Mouse (Mus musculus) right cerebral cortex, postnatal 36 days (tissue): ENCODE measurements at regions not wholly inside any gene's neighbourhood (a gene's known extent, or its start where the extent isn't known, plus 50 kb on each side); places are given as distances from the start of the nearest gene placed in this dataset.
A peak's percentile ranks its signal among the peaks of the same experiment; 100 is the strongest.

Experiments
- DNase-seq, 2 experiments: peaks; one replicate each; pipeline ENCODE4 v3.0.0; 2022; ENCODE audit warnings: low spot score in 2 of 2, mixed read lengths in 1 of 2

GRCm38 (mm10) chr2:45246061-45246945 lies 129.1 kb upstream of the Zeb2 start:
- DNase-seq, result peak; percentile 14 to 56

- DNase-seq, result no peak
These were observed 128.3 kb upstream of the Zeb2 start for GRCm38 (mm10) chr2:45245506-45245905.

DNA sequence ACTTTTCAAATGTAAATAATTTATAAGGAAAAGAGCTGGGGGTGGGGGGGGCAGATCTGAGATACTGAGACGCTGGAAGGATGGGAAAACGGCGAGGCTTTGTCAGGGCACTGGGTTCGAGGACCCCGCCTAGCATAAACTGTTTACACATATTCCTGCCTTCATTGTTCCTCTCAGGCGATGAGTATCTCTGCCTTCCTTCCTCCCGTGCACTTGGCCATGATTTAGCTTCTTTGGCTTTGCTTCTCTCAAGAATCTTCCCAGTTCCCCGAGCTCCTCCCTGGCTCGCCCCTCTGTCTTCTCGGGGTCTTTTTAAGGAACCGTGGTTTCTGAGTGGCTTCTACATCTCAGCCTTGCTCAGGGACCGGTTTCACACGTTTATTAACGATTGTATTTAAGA lies 127.3 kb upstream of the Zeb2 start:
- DNase-seq, result no peak

DNA sequence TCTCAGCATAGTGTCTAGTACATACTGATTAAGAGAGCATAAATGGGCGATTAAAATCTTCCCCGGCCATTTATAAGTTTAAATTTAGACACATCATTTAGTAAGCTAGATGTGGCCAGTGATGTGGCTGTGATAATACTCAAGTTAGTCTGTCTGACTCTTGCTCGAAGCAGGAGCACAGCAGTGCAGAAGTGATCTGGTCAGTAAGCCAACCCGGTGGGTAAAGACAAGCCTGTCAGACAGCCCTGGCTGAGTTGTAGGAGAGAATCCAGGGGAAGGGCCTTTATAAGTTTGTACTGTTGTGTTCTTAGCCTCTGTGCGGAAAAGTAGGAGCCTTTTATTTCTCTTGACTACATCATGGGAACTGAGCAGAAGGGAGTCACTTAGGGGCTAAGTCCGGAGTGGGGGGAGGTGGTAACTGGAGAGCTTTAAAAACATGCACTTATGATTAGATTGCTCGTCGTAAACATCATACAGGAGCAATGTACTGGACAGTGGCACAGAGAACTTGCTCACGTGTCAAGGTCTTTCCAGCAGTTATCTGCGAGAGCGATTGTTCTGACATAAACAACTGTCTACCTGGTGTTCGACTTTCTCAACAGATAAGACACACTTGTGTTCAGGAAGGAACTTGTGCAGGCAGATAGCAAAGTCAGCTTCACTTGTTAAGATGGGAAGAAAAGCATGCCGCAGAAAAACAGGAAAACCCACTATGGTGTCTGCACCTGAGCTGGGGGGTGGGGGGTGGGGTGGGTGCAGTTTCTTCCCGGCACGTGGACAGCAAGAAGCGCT lies 122.5 kb upstream of the Zeb2 start:
- DNase-seq, result no peak

- DNase-seq, result no peak
These were observed 121.8 kb upstream of the Zeb2 start for GRCm38 (mm10) chr2:45239001-45239400.

DNA sequence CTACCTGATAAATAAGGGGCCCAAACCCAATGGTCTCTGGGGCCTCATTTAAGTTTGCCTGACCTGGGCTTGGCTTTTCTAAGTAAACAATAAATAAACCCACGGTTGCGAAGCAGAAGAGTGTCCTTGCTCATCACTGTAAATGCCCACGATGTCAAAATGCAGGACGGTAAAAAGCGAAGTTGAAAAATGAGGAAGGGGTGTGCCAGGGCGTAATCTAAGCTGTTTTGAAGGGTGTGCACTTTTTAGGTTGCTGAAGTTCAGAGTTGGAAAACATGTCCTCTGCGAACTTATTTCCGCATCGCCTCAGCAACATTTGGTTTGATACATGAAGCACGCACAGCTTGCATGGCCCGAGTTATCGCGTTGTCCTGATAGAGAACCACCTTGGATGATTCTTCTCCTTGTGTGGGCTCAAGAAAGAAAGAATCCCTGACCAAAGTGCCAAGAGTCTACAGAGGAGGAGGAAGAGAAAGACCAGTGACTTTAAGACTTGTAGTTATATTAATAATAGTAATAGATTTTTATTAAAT lies 119.0 kb upstream of the Zeb2 start:
- no peak for DNase-seq

DNA sequence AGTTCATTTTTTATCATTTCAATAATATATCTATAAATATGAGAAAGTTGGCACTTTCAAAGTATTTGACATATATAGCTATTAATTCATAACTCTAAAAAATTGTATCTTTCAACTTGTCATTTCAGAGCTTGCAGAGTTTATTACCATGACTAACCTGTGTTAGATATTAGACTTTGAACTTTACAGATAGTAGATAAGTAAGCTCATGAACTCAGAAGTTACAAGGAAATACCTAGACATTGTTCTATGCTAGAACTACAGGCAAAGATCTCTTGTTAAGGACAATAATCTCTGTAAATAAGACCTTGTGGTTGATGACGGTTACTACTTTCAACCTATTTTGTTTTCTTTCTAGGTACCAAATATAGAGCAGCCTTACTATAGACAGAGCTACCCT lies 117.0 kb upstream of the Zeb2 start:
- no peak for DNase-seq

- DNase-seq, result no peak
These were observed 113.4 kb upstream of the Zeb2 start for GRCm38 (mm10) chr2:45230351-45231209.

DNA sequence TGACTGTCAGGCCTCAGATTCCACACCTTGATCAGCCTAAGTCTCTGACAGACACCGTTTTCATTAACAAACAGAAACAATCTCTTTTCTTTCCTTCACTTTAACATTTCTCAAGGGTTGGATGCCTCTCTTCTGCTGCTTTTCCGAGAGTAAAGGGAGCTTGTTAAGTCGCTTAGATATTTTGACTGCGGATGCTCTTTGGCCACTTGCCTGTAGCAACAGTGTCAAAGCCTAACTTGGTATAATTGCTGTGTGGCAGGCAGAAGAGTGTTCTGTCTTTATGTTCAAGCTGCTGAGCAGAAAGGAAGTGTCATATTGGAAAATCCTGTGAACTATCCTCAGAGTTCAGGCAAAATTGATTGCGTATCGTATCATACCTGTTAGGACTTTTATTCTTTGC lies 112.3 kb upstream of the Zeb2 start:
- DNase-seq, result no peak

GRCm38 (mm10) chr2:45227276-45227944 lies 110.2 kb upstream of the Zeb2 start:
- DNase-seq, result no peak

- no peak for DNase-seq
These were observed 108.8 kb upstream of the Zeb2 start for GRCm38 (mm10) chr2:45226045-45226370.

DNA sequence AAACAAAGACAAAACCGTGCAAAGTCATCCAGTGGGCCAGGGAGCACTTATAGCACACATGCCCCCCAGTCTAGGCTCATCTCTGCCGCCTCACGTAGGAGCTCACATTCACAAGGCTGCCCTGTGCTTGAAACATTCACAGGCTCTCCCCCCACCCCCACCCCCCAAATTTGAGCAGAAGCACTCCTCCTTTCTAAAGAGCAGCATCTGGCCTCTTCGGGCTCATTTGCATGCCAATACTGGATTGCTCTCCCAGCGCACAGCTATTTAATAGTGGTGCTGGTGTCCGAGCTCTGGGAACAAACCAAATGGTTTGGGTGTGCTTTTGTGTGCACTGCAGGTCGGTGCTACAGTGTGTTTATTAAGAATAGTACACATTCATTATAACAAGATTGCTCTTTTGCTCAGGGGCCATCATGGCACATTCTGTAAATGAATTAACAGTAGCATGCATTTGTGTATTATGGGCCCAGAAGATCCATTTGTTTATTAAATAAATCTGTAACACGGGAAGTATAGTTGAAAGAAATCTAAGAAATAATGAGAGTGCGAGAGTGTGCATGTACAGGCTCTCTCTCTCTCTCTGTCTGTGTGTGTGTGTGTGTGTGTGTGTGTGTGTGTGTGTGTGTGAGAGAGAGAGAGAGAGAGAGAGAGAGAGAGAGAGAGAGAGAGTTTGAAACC lies 108.3 kb upstream of the Zeb2 start:
- no peak for DNase-seq

- DNase-seq, result no peak
These were observed 105.0 kb upstream of the Zeb2 start for GRCm38 (mm10) chr2:45222213-45222612.

DNA sequence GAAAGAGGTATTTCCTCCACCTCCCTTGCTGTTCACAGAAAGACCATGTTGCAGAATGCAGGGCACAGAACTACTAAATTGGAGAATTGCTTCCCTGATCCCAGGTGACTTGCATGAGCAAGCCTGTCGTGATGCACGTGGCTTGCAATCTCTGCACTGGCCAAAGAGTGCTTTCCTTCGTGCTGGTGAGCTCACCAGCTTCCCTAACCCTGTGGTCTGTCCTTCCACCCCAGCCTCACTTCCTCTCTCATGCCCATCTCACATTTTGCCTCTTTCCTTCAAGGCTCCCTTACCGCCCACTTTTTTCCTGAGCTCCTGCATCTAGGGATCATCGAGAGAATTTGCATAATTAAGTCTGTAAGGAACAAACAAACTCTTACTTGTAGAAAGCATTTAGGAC lies 102.7 kb upstream of the Zeb2 start:
- DNase-seq, result no peak

GRCm38 (mm10) chr2:45212833-45213232 lies 95.6 kb upstream of the Zeb2 start:
- no peak for DNase-seq

DNA sequence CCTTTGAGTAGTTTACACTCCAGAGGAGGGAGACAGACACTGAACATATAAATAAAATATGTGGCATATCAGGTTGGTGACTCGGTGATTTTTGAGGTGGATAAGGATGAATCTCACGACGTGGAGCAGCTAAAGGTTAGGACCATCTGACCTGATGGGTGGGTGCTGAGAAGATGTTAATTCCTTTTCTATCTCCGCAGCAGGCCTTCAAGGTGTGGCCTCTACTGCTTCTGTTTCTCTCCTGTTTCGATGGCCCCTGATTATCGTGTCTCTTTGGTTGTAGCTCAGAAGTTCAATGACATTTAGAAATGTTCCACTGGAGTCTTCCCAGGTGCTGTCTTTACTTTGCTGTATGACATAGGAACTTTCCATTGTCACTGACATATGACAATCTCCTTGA lies 91.3 kb upstream of the Zeb2 start:
- no peak for DNase-seq

- DNase-seq, result no peak
These were observed 88.6 kb upstream of the Zeb2 start for GRCm38 (mm10) chr2:45205756-45206155.

DNA sequence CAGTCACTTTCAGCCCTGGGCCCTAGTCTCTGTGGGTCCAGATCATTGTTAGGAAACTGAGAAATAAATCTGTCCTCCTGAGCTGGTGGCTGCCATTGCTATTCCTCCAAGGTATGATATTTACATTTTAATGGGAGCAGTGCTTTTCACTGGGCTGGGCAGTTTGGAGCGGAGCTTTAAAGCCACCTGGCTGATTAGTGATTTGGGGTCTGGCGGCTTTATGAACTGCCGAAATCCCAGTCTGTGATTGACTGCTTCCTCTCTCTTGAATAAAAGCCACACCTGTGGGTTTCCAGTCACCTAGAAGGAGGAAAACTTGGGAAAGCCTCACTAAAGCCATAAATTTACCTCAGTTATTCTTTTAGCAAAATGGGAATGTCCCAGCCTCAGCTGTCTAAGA lies 88.0 kb upstream of the Zeb2 start:
- no peak for DNase-seq

DNA sequence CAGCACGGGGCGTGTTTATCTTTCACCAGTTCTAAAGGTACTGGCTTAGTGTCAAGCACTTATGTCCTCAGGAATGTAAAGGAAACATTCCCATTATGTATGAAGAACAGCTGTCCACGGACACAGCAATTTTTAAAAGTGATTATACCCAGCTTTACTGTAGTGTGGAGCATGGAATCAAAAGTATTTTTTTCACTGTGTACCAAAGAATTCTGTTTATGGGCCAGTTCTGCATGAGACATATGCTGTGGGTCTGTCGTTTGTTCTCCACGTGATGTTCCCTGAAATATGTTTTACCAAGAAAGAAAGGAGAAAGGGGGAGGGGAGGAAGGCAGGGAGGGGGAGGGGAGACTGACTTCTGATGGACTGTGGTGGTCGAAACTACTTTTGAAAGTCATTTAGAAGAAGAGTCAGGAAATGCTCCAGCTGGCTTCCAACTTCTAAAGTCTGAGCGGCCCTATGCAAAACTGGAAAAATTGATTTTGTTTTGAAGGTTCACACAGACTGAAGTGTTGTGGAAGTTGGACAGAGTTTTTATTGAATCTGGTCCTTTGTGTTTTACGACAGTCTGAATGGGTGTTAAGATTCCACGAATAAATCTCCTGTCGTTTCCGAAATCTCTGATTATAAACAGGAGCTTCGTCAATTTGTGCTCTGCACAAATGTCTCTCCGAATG lies 80.9 kb upstream of the Zeb2 start:
- DNase-seq, result no peak

GRCm38 (mm10) chr2:45197342-45197741 lies 80.1 kb upstream of the Zeb2 start:
- no peak for DNase-seq
